ENCODE assay signal across 8 mouse cellular contexts in genomic region chr19:15924866-15925718, GRCm38 (mm10). TPM values are rescaled to one million over a fixed set of nuclear protein-coding genes. Genes with fewer than 3 reads are reported as not detected.
DNase-seq lines count a peak whose midpoint lies in the region; ATAC-seq and TF ChIP-seq lines count a peak whose summit lies in the region.

No protein-coding gene starts in this region.

- no peak for TF ChIP-seq CTCF in E14TG2a.4 (conservative IDR thresholded peaks at IDR 0.05; ENCODE audit: low read length)

- H3K36me3 ChIP-seq in E14TG2a.4 (ENCODE audit: insufficient read depth, low read length), result peaks cover 21% of the 10 kb centered on the region
- H3K36me3 ChIP-seq in forebrain, embryonic 10.5 days (replicated peaks), result peaks cover 9% of the 10 kb centered on the region
- H3K36me3 ChIP-seq in heart, embryonic 15.5 days, result no peaks in the 10 kb centered on the region
- peaks cover 6% of the 10 kb centered on the region for H3K36me3 ChIP-seq in liver, embryonic 13.5 days
- H3K36me3 ChIP-seq in stomach, embryonic 14.5 days (ENCODE audit: control insufficient read depth, insufficient read depth, low read length), result no peaks in the 10 kb centered on the region

- H3K27me3 ChIP-seq in E14TG2a.4 (ENCODE audit: insufficient read depth, low read length), result no peaks in the 10 kb centered on the region
- H3K27me3 ChIP-seq in forebrain, embryonic 10.5 days (ENCODE audit: poor library complexity, severe bottlenecking), result peaks cover 11% of the 10 kb centered on the region
- H3K27me3 ChIP-seq in heart, embryonic 15.5 days, result no peaks in the 10 kb centered on the region
- no peaks in the 10 kb centered on the region for H3K27me3 ChIP-seq in liver, embryonic 13.5 days
- no peaks in the 10 kb centered on the region for H3K27me3 ChIP-seq in stomach, embryonic 14.5 days (ENCODE audit: control insufficient read depth, insufficient read depth, low read length)

- H3K4me1 ChIP-seq in E14TG2a.4 (replicated peaks; ENCODE audit: low read depth, low read length), result peaks cover 51% of the 10 kb centered on the region
- H3K4me1 ChIP-seq in forebrain, embryonic 10.5 days, result peaks cover 39% of the 10 kb centered on the region
- peaks cover 30% of the 10 kb centered on the region for H3K4me1 ChIP-seq in heart, embryonic 15.5 days (replicated peaks)
- peaks cover 37% of the 10 kb centered on the region for H3K4me1 ChIP-seq in liver, embryonic 13.5 days (replicated peaks)
- H3K4me1 ChIP-seq in stomach, embryonic 14.5 days (ENCODE audit: control insufficient read depth, insufficient read depth, low read length), result peaks cover 14% of the 10 kb centered on the region

- 2% methylated on average over 43 of the region's 43 CpGs for WGBS in forebrain, embryonic 10.5 days
- WGBS in heart, embryonic 15.5 days, result 2% methylated on average over 43 of the region's 43 CpGs
- 3% methylated on average over 43 of the region's 43 CpGs for WGBS in liver, embryonic 13.5 days (ENCODE audit: insufficient replicate concordance)
- 2% methylated on average over 43 of the region's 43 CpGs for WGBS in stomach, embryonic 14.5 days

- H3K9ac ChIP-seq in heart, embryonic 15.5 days, result peak overlapping the region; percentile 65
- peak overlapping the region; percentile 85 for H3K9ac ChIP-seq in liver, embryonic 13.5 days
- peak overlapping the region; percentile 40 for H3K9ac ChIP-seq in stomach, embryonic 14.5 days (replicated peaks; ENCODE audit: low read depth, low read length)

- peak overlapping the region; percentile 99 for H3K4me2 ChIP-seq in heart, embryonic 15.5 days
- peak overlapping the region; percentile 96 for H3K4me2 ChIP-seq in liver, embryonic 13.5 days
- H3K4me2 ChIP-seq in stomach, embryonic 14.5 days (replicated peaks; ENCODE audit: low read depth, low read length), result peak overlapping the region; percentile 97

- peaks cover 4% of the 10 kb centered on the region; the same call in 1 of the 2 replicates for H3K9me3 ChIP-seq in E14TG2a.4 (ENCODE audit: low read length)
- peaks cover 3% of the 10 kb centered on the region; the same call in 1 of the 2 replicates for H3K9me3 ChIP-seq in forebrain, embryonic 10.5 days
- H3K9me3 ChIP-seq in heart, embryonic 15.5 days (replicated peaks), result no peaks in the 10 kb centered on the region
- no peaks in the 10 kb centered on the region for H3K9me3 ChIP-seq in liver, embryonic 13.5 days (replicated peaks)
- H3K9me3 ChIP-seq in stomach, embryonic 14.5 days (ENCODE audit: control insufficient read depth, low read depth, low read length), result no peaks in the 10 kb centered on the region

- H3K27ac ChIP-seq in forebrain, embryonic 10.5 days, result peak overlapping the region; percentile 90
- H3K27ac ChIP-seq in heart, embryonic 15.5 days, result peak overlapping the region; percentile 90
- peak overlapping the region; percentile 91 for H3K27ac ChIP-seq in liver, embryonic 13.5 days
- H3K27ac ChIP-seq in stomach, embryonic 14.5 days (ENCODE audit: low read length), result peak overlapping the region; percentile 80

- peak; percentile 83 for DNase-seq in c-Kit-positive CD71-negative TER-119-negative erythroid progenitor cells, embryonic 14.5 days (ENCODE audit: low read depth)
- DNase-seq in forebrain, embryonic 10.5 days (ENCODE audit: extremely low spot score, low spot score), result peak; percentile 89
- DNase-seq in kidney, postnatal 14 days, result peak; percentile 93
- peak; percentile 84 for DNase-seq in liver, embryonic 13.5 days
- peak; percentile 70 to 80 for DNase-seq in natural killer cell, adult 2 months (ENCODE audit: low spot score in 2 of 2)

- peak; percentile 92 for ATAC-seq in heart, embryonic 15.5 days (replicated peaks; ENCODE audit: insufficient number of reproducible peaks, insufficient read depth, low FRiP score, low read depth)
- peak; percentile 95 for ATAC-seq in liver, embryonic 13.5 days (ENCODE audit: low read depth)
- ATAC-seq in stomach, embryonic 14.5 days (ENCODE audit: insufficient number of reproducible peaks, insufficient read depth, low FRiP score, low read depth), result peak; percentile 96

- H3K4me3 ChIP-seq in E14TG2a.4 (replicated peaks; ENCODE audit: low read length), result peak overlapping the region; percentile 89
- H3K4me3 ChIP-seq in forebrain, embryonic 10.5 days, result peak overlapping the region; percentile 82
- peak overlapping the region; percentile 78 for H3K4me3 ChIP-seq in heart, embryonic 15.5 days
- peak overlapping the region; percentile 82 for H3K4me3 ChIP-seq in liver, embryonic 13.5 days (replicated peaks)
- peak overlapping the region; percentile 65 for H3K4me3 ChIP-seq in stomach, embryonic 14.5 days (ENCODE audit: low read depth, low read length)

RNA-seq across cellular contexts. Expression of gene Psat1, which starts 22.0 kb away (rescaled TPM):
- 143 and 158 TPM in 2 replicates for polyA plus RNA-seq in forebrain, embryonic 10.5 days (2016; fragmentation: Nextera tagmentation; extraction: Ambion mirVana)
- polyA plus RNA-seq in heart, embryonic 15.5 days (2015; fragmentation: Nextera tagmentation; extraction: Ambion mirVana), result 65.2 and 78.4 TPM in 2 replicates
- 165 and 186 TPM in 2 replicates for polyA plus RNA-seq in liver, embryonic 13.5 days (2015; fragmentation: Nextera tagmentation; extraction: Ambion mirVana)
- polyA plus RNA-seq in stomach, embryonic 14.5 days (2014; fragmentation: Nextera tagmentation; extraction: Ambion mirVana), result 72.3 and 95.2 TPM in 2 replicates

RNA-seq across cellular contexts. Expression of gene Cep78, which starts 59.7 kb away (rescaled TPM):
- polyA plus RNA-seq in forebrain, embryonic 10.5 days (2016; fragmentation: Nextera tagmentation; extraction: Ambion mirVana), result 70.6 and 72.5 TPM in 2 replicates
- 9.8 and 14.4 TPM in 2 replicates for polyA plus RNA-seq in heart, embryonic 15.5 days (2015; fragmentation: Nextera tagmentation; extraction: Ambion mirVana)
- polyA plus RNA-seq in liver, embryonic 13.5 days (2015; fragmentation: Nextera tagmentation; extraction: Ambion mirVana), result 12.8 and 13.3 TPM in 2 replicates
- polyA plus RNA-seq in stomach, embryonic 14.5 days (2014; fragmentation: Nextera tagmentation; extraction: Ambion mirVana), result 25.7 and 26.1 TPM in 2 replicates

Comparison
In these comparisons a context has a peak if more than half of its experiments do, and no peak if none do; other contexts are left out.
1. Peak in every context shown above with its lines: DNase-seq, ATAC-seq, H3K4me3 ChIP-seq and H3K27ac ChIP-seq.